Mouse (Mus musculus): Measurements from ENCODE around the gene Hsd11b1. TPM values are rescaled to one million over a fixed set of nuclear protein-coding genes. Genes with fewer than 3 reads are reported as not detected.
A peak's percentile ranks its signal among the peaks of the same experiment; 100 is the strongest.

Gene Hsd11b1
- total RNA-seq, 2 experiments from 2014 or later = 7.0 to 40.0 TPM

DNA sequence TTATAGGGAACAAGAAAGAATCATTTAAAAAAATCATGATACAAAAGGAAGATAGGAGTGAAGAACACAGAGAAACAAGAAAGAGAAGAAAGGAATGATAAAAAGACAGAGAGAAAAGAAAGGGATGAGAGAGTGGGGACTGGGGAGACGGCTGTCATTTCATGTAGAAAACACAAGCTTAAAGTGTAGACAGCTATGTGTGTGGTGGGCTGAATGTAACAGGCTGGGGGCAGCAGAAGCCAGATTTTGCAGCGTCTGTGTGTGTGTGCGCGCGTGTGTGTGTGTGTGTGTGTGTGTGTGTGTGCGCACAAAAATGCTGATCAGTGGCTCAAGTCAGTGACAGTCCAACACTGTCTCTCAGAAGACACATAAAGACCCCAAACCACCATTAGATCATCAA is 19.6 kb downstream of the Hsd11b1 start:
- no peak for DNase-seq (ENCODE audit: low spot score in 2 of 2)

DNA sequence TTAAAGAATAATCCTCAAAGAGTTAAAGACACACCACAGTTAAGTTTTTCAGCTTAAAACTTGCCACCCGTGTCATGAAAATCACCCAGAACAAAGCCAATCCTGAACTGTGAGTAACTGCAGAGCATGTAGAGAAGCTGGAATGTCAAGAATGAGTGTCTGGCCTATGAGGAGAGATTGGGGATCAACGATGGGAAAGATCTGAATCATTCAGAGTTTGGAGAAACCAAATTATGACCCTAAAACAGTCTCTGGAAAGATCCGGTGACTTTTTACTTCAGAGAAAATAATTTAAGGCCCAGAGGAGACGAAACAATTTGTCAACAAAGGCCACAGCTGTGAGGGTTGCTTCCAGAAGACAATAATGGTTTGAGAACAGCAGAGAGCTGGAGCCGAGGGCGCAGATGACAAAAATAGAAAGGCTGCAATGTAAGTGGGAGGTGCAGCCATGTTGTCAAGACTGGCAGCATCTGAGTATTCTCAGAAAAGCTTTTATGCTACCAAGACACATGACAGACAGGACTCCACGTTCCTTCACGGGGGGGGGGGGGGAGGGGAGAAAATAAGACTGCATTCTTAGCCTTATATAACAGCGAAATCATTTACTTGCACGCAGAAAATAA is 20.2 kb downstream of the Hsd11b1 start:
- DNase-seq (ENCODE audit: low spot score in 2 of 2) = no peak

- DNase-seq (ENCODE audit: low spot score in 2 of 2) = no peak
These were observed 21.0 kb downstream of the Hsd11b1 start for GRCm38 (mm10) chr1:193242863-193243262.

- peak in 1 of 2 experiments; percentile 8 for DNase-seq (ENCODE audit: low spot score in 2 of 2)
These were observed 21.6 kb downstream of the Hsd11b1 start for GRCm38 (mm10) chr1:193242238-193242637.

DNA sequence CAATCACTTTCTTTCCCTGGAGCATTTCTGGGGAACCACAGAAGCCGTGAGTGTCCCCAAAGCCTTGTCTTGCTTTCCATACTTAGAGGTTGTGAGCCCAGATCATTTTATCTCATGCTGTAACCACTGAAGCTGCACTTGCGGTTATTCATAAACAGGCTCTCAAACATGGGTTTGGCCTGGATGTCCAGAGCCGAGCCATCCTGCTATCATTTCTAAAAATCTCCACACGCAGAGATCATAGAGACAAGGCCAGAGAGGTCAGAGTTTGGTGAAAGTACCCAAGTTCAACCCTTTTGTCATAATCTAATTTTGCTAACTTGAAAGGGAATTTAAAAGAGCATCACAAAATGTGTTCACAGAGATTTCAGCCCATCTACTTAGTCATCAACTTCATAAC is 22.4 kb downstream of the Hsd11b1 start:
- DNase-seq (ENCODE audit: low spot score in 2 of 2) = no peak

DNA sequence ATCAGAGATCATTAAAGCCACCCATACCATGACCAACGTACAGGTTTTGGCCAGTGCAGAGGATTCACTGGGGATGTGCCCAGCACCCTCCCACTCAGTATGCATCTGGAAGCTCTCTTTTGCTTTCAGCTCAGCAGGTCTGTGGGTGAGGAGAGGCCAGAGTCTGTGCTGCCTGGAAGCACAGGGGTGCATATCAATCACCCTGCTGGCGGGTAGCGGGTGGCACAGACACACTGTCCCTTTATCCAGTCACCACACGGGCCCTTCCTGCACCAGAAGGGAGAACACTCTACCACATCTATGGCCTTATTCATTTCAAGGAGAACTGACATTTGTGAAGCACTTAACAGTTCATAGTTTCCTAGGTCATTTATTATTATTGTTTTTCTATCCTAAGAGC is 25.4 kb downstream of the Hsd11b1 start:
- no peak for DNase-seq (ENCODE audit: low spot score in 2 of 2)

- no peak for DNase-seq (ENCODE audit: low spot score in 2 of 2)
These were observed 28.9 kb downstream of the Hsd11b1 start for GRCm38 (mm10) chr1:193234930-193235329.

DNA sequence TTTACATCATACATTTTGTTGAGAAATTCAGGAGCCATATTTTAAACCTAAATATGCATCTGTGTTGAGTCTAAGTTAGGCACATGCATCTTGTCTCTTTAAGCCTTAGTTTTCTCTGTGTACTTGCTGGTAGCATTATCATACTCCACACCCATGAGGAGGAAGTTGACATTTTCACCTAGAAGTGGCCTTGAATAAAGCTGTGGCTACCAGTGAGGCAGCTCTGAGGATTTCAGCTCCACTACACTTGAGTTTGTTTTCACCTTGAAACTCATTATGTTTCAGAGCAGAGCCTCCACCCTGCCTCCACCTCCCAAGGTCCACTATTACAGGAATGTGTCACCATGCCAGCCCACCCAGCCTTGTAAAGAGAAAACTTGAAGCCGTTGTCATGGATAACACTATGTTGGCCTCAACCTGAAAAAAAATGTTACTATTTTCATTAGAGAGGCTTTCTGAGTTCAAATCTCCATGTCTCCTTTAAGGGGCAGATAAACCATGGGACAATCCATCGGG is 29.7 kb downstream of the Hsd11b1 start:
- no peak for DNase-seq (ENCODE audit: low spot score in 2 of 2)

DNA sequence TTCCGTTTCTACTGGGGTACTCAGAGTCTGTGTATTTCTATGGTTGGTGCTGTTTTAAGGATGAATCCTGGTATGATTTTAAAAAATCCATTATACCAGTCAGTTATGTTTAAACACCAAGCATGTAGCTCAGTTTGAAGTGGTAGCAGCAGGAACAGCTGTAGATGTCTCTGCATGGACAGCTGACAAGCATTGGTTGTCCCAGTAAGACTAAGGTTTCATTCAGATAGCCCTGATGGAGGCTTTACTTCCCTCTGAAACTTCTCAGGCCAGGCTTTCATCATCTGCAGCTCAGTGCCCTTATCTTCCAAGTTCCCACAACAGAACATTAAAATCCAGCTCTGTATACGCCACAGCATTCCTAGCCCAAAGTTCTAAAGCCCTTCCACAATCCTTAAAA is 31.1 kb downstream of the Hsd11b1 start:
- no peak for DNase-seq (ENCODE audit: low spot score in 2 of 2)

GRCm38 (mm10) chr1:193230935-193231334 is 32.9 kb downstream of the Hsd11b1 start:
- DNase-seq (ENCODE audit: low spot score in 2 of 2) = no peak

GRCm38 (mm10) chr1:193230531-193230930 is 33.3 kb downstream of the Hsd11b1 start:
- no peak for DNase-seq (ENCODE audit: low spot score in 2 of 2)

- DNase-seq (ENCODE audit: low spot score in 2 of 2) = no peak
These were observed 34.3 kb downstream of the Hsd11b1 start for GRCm38 (mm10) chr1:193229570-193229969.

DNA sequence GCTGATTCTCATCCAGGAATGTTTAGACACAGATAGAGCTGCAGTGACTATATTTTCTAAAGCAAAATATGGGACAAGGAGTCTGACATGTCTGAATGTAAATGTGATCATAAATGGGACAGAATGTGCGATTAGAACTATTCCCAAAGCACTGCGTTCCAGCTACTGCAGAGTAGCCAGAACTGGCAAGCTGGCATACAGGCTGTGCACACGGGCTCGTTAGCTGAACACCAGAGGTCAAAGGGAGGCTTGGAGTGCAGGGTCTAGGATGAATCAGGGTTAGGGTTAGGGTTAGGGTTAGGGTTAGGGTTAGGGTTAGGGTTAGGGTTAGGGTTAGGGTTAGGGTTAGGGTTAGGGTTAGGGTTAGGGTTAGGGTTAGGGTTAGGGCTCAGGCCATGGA is 36.3 kb downstream of the Hsd11b1 start:
- DNase-seq (ENCODE audit: low spot score in 2 of 2) = no peak

DNA sequence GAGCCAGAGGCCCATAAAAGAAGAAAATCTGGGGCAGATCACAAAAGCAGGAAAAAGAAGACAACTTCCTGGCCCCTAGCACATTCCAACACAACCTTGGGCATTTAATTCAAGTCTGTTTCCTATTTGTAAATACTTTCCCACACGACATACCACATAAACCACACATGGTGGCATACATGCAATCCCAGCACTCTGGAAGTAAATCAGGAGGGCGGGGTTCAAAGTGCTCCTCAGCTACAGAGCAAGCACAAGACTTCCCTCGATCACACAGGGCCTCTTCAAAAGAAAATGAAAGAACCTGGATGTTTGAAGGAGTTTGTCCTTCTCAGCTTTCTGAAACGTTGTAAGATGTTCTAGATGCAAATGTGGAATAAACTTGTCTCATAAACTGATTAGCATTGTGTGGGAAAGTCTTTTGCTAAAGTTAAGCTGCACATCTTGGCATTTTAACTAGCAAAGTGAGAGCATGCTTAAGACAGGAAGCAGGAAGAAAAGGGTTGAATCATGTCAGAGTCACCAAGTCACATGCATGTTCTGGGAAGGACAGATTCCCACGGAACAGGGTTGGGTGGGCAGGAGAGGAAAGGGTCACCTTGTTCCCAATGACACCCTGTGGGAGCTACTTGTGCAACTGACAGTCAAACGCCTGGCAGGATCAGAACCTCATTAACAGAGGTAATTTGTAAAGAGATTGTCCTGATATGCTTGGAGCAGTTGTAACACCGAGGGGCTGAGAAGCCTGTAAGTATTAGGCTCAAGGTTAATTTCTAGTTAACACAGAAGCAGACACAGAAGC is 37.0 kb downstream of the Hsd11b1 start:
- no peak for DNase-seq (ENCODE audit: low spot score in 2 of 2)

GRCm38 (mm10) chr1:193226114-193226513 is 37.8 kb downstream of the Hsd11b1 start:
- no peak for DNase-seq (ENCODE audit: low spot score in 2 of 2)

- no peak for DNase-seq (ENCODE audit: low spot score in 2 of 2)
These were observed 38.3 kb downstream of the Hsd11b1 start for GRCm38 (mm10) chr1:193225531-193225930.

DNA sequence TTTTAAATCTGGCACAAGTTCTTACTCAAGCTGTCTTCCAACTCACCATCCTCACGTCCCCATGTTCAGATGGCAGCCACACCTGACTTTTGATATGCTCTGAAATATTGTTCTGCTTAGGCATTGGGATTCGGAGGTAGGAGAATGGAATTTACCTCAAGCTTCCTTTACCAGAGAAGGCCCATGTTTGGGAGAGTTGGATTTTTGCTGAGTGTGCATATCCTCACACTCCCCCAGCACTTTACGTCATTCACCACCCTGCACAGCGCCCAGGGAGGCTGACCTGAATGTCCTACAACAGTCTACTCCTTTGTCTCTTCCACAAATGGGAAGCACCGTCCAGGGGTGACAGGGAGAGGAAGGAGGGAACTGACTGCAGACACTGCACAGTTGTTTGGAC is 43.5 kb downstream of the Hsd11b1 start:
- no peak for DNase-seq (ENCODE audit: low spot score in 2 of 2)

DNA sequence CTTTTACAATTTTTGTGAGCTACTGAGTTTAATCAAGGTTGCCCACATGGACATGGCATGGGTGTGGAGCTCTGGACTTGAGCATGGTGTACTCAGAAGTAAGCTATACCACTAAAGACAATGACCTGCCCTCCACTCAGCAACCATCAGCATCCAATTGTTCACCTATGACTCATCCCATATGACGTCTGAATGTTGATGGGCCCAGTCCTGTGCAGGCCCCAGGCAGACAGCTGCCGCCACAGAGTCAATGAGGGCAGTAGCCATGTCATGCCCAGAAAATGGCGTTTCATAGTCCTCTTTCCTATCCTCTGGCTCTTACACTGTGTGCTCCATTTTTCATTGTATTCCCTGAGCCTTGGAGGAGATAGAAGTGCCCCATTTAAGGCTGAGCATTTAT is 47.9 kb downstream of the Hsd11b1 start:
- no peak for DNase-seq (ENCODE audit: low spot score in 2 of 2)

DNA sequence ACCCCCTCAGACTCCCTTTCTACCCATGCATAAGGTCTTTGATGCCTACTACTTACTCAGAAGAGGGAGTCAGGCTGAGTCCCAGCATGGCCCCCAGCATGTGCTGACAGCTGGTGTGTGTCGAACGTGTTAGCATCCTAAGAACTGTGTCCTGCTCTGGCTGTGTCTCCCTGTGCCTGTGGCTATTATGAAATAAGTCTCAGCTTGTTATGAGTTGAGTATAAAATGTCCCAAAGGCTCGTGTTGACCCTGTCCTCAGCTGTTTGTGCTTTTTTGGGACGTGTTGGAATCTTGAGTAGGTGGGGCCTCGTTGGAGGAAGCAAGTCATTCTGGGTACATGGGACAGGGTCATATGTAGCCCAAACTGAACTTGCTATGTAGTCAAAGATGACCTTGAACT is 49.8 kb downstream of the Hsd11b1 start:
- DNase-seq (ENCODE audit: low spot score in 2 of 2) = no peak

GRCm38 (mm10) chr1:193211371-193211770 is 52.5 kb downstream of the Hsd11b1 start:
- no peak for DNase-seq (ENCODE audit: low spot score in 2 of 2)

- peak in 1 of 2 experiments; percentile 11 for DNase-seq (ENCODE audit: low spot score in 2 of 2)
These were observed 55.7 kb downstream of the Hsd11b1 start for GRCm38 (mm10) chr1:193208178-193208577.

GRCm38 (mm10) chr1:193207503-193207902 is 56.4 kb downstream of the Hsd11b1 start, which contains the start of gene Lamb3:
Lamb3 (plus strand) TSS chr1:193207699.
- no peak for DNase-seq (ENCODE audit: low spot score in 2 of 2)

GRCm38 (mm10) chr1:193205431-193205830 is 58.4 kb downstream of the Hsd11b1 start:
- DNase-seq (ENCODE audit: low spot score in 2 of 2) = no peak

All from adrenal gland, postnatal 4 days (tissue).